Mouse (Mus musculus): ENCODE measurements around the gene Gucd1.

DNA sequence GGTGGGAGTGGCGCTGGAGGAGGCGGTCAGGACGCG lies 201.1 kb downstream of the Gucd1 start, which contains the start of gene Adora2a:
- no peak for TF ChIP-seq CTCF (IDR thresholded peaks at IDR 0.05; ENCODE audit: borderline replicate concordance, control insufficient read depth, extremely low read depth, insufficient read depth, low read length, poor library complexity)
- no peak for TF ChIP-seq POLR2A (IDR thresholded peaks at IDR 0.05; ENCODE audit: control insufficient read depth, extremely low read depth, insufficient read depth, low read length, poor library complexity)
